Mouse (Mus musculus) ES-Bruce4 (cell line): Measurements from ENCODE around the gene Naaladl1. TPM values are rescaled to one million over a fixed set of nuclear protein-coding genes. Genes with fewer than 3 reads are reported as not detected.
A peak's percentile ranks its signal among the peaks of the same experiment; 100 is the strongest.

Experiments used
- H3K27ac ChIP-seq: 2 replicates; pipeline ENCODE4 v1.5.1; 2012; ENCODE audit warnings: low read length, inconsistent platforms; ENCODE audit not compliant: insufficient read depth
- H3K27me3 ChIP-seq: 2 replicates; pipeline ENCODE4 v1.6.1; 2012; ENCODE audit warnings: mild to moderate bottlenecking, low read length, inconsistent platforms; ENCODE audit not compliant: control insufficient read depth, poor library complexity, insufficient read depth, severe bottlenecking
- H3K36me3 ChIP-seq: 2 replicates; pipeline ENCODE4 v1.6.1; 2012; ENCODE audit warnings: inconsistent platforms, mild to moderate bottlenecking, low read length, moderate library complexity; ENCODE audit not compliant: control insufficient read depth, poor library complexity, insufficient read depth, severe bottlenecking
- H3K4me1 ChIP-seq: one replicate; pipeline ENCODE4 v1.8.1; 2011; ENCODE audit warnings: low read length; ENCODE audit not compliant: control insufficient read depth, insufficient read depth
- H3K4me3 ChIP-seq: 2 replicates; pipeline ENCODE4 v1.5.1; 2011; ENCODE audit warnings: low read depth, mild to moderate bottlenecking, low read length
- H3K9ac ChIP-seq: 2 replicates; pipeline ENCODE4 v1.6.1; 2012; ENCODE audit warnings: low read depth, mild to moderate bottlenecking, inconsistent platforms; ENCODE audit not compliant: poor library complexity, severe bottlenecking
- H3K9me3 ChIP-seq: replicated peaks from 2 replicates; pipeline ENCODE4 v1.6.1; 2012; ENCODE audit warnings: mild to moderate bottlenecking, low read length, inconsistent platforms; ENCODE audit not compliant: control insufficient read depth, poor library complexity, insufficient read depth, severe bottlenecking
- CTCF ChIP-seq: IDR thresholded peaks from one replicate; pipeline ENCODE4 v1.8.1; 2011; ENCODE audit warnings: low read depth, low read length
- EP300 ChIP-seq: IDR thresholded peaks from 2 replicates; pipeline ENCODE4 v1.6.1; 2011; ENCODE audit warnings: low read depth, low read length; ENCODE audit not compliant: insufficient read depth
- POLR2A ChIP-seq: IDR thresholded peaks from one replicate; pipeline ENCODE4 v1.8.1; 2011; ENCODE audit warnings: low read length; ENCODE audit not compliant: insufficient read depth
- polyA plus RNA-seq: library from polyadenylated mRNA; stranded (reverse); fragments of >200 nt; gene quantifications from 2 replicates; pipeline ENCODE4 v1.2.4, GENCODE M21; 2011; ENCODE audit warnings: low read depth; ENCODE audit not compliant: missing spikeins, insufficient read depth, insufficient read length

The Naaladl1 gene
- polyA plus RNA-seq, 1 experiment, result 3.5 TPM

GRCm38 (mm10) chr19:6141394-6141749, 35.8 kb downstream of the Naaladl1 start, which contains the start of gene Arl2:
Gene Arl2 (minus strand): TSS chr19:6141548.
- Histone ChIP-seq H3K9me3 (no peaks in the 10 kb centered on the region), H3K36me3 (no peaks in the 10 kb centered on the region), H3K27ac (peak within 1 kb of the TSS; percentile 94), H3K27me3 (no peaks in the 10 kb centered on the region), H3K9ac (peak within 1 kb of the TSS; percentile 87), H3K4me1 (no peaks in the 10 kb centered on the region), H3K4me3 (peak within 1 kb of the TSS; percentile 96)
- no peak for TF ChIP-seq EP300
- TF ChIP-seq CTCF, result peak; percentile 52

- Histone ChIP-seq H3K9ac (no peak overlapping the region), H3K4me3 (no peak overlapping the region), H3K9me3 (no peaks in the 10 kb centered on the region), H3K27ac (no peak overlapping the region), H3K4me1 (no peaks in the 10 kb centered on the region), H3K36me3 (no peaks in the 10 kb centered on the region), H3K27me3 (no peaks in the 10 kb centered on the region)
- TF ChIP-seq POLR2A, result no peak
- no peak for TF ChIP-seq EP300
- no peak for TF ChIP-seq CTCF
These were observed 39.3 kb downstream of the Naaladl1 start for GRCm38 (mm10) chr19:6144842-6145241.

- Histone ChIP-seq H3K36me3 (no peaks in the 10 kb centered on the region), H3K4me1 (no peaks in the 10 kb centered on the region), H3K4me3 (no peak overlapping the region), H3K9ac (no peak overlapping the region), H3K27me3 (no peaks in the 10 kb centered on the region), H3K27ac (no peak overlapping the region), H3K9me3 (no peaks in the 10 kb centered on the region)
- TF ChIP-seq EP300, result no peak
- TF ChIP-seq POLR2A, result no peak
- TF ChIP-seq CTCF, result no peak
These were observed 49.6 kb downstream of the Naaladl1 start for GRCm38 (mm10) chr19:6155174-6155573.

- no peaks in the 10 kb centered on the region for H3K27me3 ChIP-seq
- H3K9ac ChIP-seq, result no peak overlapping the region
- H3K4me1 ChIP-seq, result no peaks in the 10 kb centered on the region
- H3K27ac ChIP-seq, result no peak overlapping the region
- TF ChIP-seq POLR2A (no peak), CTCF (no peak), EP300 (no peak)
- no peaks in the 10 kb centered on the region for H3K36me3 ChIP-seq
- no peak overlapping the region for H3K4me3 ChIP-seq
- no peaks in the 10 kb centered on the region for H3K9me3 ChIP-seq
These were observed 50.8 kb downstream of the Naaladl1 start for GRCm38 (mm10) chr19:6156372-6156771.

GRCm38 (mm10) chr19:6157220-6157619, 51.6 kb downstream of the Naaladl1 start:
- no peaks in the 10 kb centered on the region for H3K27me3 ChIP-seq
- H3K36me3 ChIP-seq, result no peaks in the 10 kb centered on the region
- no peak overlapping the region for H3K27ac ChIP-seq
- no peaks in the 10 kb centered on the region for H3K4me1 ChIP-seq
- H3K9ac ChIP-seq, result no peak overlapping the region
- TF ChIP-seq EP300 (no peak), POLR2A (no peak), CTCF (no peak)
- no peaks in the 10 kb centered on the region for H3K9me3 ChIP-seq
- H3K4me3 ChIP-seq, result no peak overlapping the region

- Histone ChIP-seq H3K4me1 (no peaks in the 10 kb centered on the region), H3K27ac (no peak overlapping the region), H3K9ac (no peak overlapping the region), H3K36me3 (no peaks in the 10 kb centered on the region), H3K9me3 (no peaks in the 10 kb centered on the region), H3K4me3 (no peak overlapping the region), H3K27me3 (no peaks in the 10 kb centered on the region)
- TF ChIP-seq CTCF (no peak), POLR2A (no peak), EP300 (no peak)
These were observed 58.4 kb downstream of the Naaladl1 start for GRCm38 (mm10) chr19:6163872-6164547.

Other genes with a start within 250 kb of the Naaladl1 start
- 26.3 and 33.1 TPM in 2 replicates for gene Frmd8, start 230.5 kb upstream of the Naaladl1 start, polyA plus RNA-seq
- 0.46 and 0.48 TPM in 2 replicates for gene Slc25a45, start 228.0 kb upstream of the Naaladl1 start, polyA plus RNA-seq
- gene Tigd3, start 211.6 kb upstream of the Naaladl1 start, polyA plus RNA-seq, result 1.9 and 3.6 TPM in 2 replicates
- gene Dpf2, start 192.8 kb upstream of the Naaladl1 start, polyA plus RNA-seq, result 129 and 137 TPM in 2 replicates
- 0.93 and 1.5 TPM in 2 replicates for gene Cdc42ep2, start 181.0 kb upstream of the Naaladl1 start, polyA plus RNA-seq
- 95.9 and 97.3 TPM in 2 replicates for gene Pola2, start 141.6 kb upstream of the Naaladl1 start, polyA plus RNA-seq
- gene Slc22a20, start 119.6 kb upstream of the Naaladl1 start, polyA plus RNA-seq, result not detected in 2 replicates
- gene Capn1, start 89.9 kb upstream of the Naaladl1 start, polyA plus RNA-seq, result 21.8 and 25.2 TPM in 2 replicates
- 16.4 and 18.6 TPM in 2 replicates for gene Syvn1, start 59.2 kb upstream of the Naaladl1 start, polyA plus RNA-seq
- 44.9 and 65.1 TPM in 2 replicates for gene Mrpl49, start 48.0 kb upstream of the Naaladl1 start, polyA plus RNA-seq
- 1,239 and 1,271 TPM in 2 replicates for gene Fau, start 47.9 kb upstream of the Naaladl1 start, polyA plus RNA-seq
- 6.5 and 8.9 TPM in 2 replicates for gene Znhit2, start 44.6 kb upstream of the Naaladl1 start, polyA plus RNA-seq
- gene Tm7sf2, start 37.4 kb upstream of the Naaladl1 start, polyA plus RNA-seq, result 19.1 and 25.8 TPM in 2 replicates
- gene Vps51, start 28.6 kb upstream of the Naaladl1 start, polyA plus RNA-seq, result 46.6 and 47.4 TPM in 2 replicates
- not detected in 2 replicates for gene Tmem262, start 25.7 kb upstream of the Naaladl1 start, polyA plus RNA-seq
- not detected in 2 replicates for gene Gm28374, start 23.5 kb upstream of the Naaladl1 start, polyA plus RNA-seq
- gene Zfpl1, start 20.8 kb upstream of the Naaladl1 start, polyA plus RNA-seq, result 34.2 and 49.7 TPM in 2 replicates
- gene Cdca5, start 20.8 kb upstream of the Naaladl1 start, polyA plus RNA-seq, result 47.7 and 50.5 TPM in 2 replicates
- gene AC131692.1, start 11.4 kb upstream of the Naaladl1 start, polyA plus RNA-seq, result 5.9 and 6.3 TPM in 2 replicates
- gene Sac3d1, start 12.9 kb downstream of the Naaladl1 start, polyA plus RNA-seq, result 13.5 and 17.6 TPM in 2 replicates
- gene Snx15, start 22.5 kb downstream of the Naaladl1 start, polyA plus RNA-seq, result 8.6 and 10.0 TPM in 2 replicates
- not detected in 2 replicates for gene Batf2, start 35.2 kb downstream of the Naaladl1 start, polyA plus RNA-seq
- gene Arl2, start 35.8 kb downstream of the Naaladl1 start, polyA plus RNA-seq, result 38.7 and 40.4 TPM in 2 replicates
- gene Majin, start 78.6 kb downstream of the Naaladl1 start, polyA plus RNA-seq, result not detected in 2 replicates
- gene Gpha2, start 120.6 kb downstream of the Naaladl1 start, polyA plus RNA-seq, result 1.0 TPM in 1 of 2 replicates, not detected in the other
- 12.2 and 17.1 TPM in 2 replicates for gene Ppp2r5b, start 130.1 kb downstream of the Naaladl1 start, polyA plus RNA-seq
- 10.9 and 11.1 TPM in 2 replicates for gene Atg2a, start 135.9 kb downstream of the Naaladl1 start, polyA plus RNA-seq
- gene Ehd1, start 170.9 kb downstream of the Naaladl1 start, polyA plus RNA-seq, result 81.0 and 81.6 TPM in 2 replicates
- gene Cdc42bpg, start 200.7 kb downstream of the Naaladl1 start, polyA plus RNA-seq, result 57.7 and 60.5 TPM in 2 replicates
- gene Men1, start 229.2 kb downstream of the Naaladl1 start, polyA plus RNA-seq, result 34.8 and 40.5 TPM in 2 replicates
- 10.7 and 16.9 TPM in 2 replicates for gene Map4k2, start 235.4 kb downstream of the Naaladl1 start, polyA plus RNA-seq